Mouse (Mus musculus) testis, postnatal 14 days (tissue): ENCODE measurements around the gene Ache.
A peak's percentile ranks its signal among the peaks of the same experiment; 100 is the strongest.
"Not testable (repeated sequence)": the region's sequence is repeated elsewhere in the genome, so short reads cannot be mapped to it uniquely, and the experiment has no call there.

Source experiments
- DNase-seq: peaks from one replicate; pipeline ENCODE4 v3.0.0; 2021; ENCODE audit warnings: low spot score

The Ache gene

DNA sequence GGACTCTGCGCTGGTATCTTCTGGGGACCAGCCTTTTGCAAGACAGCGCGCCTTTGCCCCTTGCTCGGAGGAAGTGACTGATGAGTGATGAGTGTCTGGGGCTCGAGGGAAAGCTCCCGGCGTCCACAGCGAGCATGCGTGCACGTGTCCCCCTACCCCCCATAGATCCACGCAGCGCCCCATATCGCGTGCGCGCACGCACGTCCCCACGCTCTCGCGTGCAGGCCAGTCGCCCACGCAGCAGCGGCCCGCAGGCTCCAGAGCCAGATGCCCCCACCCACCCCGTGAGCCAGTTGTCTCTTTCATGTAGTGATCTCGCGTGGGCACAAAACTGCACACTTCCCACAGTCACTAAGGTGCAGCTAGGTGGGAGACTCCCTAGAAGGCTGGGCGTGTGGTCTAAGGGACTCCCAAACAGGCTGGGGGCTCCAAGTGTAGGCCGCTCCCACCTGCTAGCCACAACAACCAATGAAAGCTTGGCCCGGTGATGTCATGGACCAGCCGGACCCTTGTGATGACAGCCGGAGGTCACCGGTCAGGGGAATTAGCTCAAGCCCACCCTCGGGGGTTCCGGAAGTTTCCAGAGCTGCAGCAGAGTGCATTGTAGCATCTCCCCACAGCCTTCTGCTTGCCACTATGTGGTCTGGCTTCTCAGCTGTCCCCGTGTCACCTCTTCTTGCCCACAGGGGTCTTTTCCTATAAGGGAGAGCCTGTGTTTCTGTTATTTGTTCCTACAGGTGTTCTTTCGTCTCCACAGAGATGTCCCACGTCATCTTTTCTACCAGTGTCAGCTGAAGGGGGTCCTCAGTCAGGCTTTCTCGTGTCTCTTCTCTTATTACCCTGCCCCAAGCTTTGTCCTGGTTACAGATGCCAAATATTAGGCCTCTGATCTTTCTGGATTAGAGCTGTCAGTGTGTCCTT lies at the start of gene Ache:
Gene Ache, plus strand, starts transcription at position 488 of the 921 bp plus-strand sequence.
- no peak for DNase-seq

DNA sequence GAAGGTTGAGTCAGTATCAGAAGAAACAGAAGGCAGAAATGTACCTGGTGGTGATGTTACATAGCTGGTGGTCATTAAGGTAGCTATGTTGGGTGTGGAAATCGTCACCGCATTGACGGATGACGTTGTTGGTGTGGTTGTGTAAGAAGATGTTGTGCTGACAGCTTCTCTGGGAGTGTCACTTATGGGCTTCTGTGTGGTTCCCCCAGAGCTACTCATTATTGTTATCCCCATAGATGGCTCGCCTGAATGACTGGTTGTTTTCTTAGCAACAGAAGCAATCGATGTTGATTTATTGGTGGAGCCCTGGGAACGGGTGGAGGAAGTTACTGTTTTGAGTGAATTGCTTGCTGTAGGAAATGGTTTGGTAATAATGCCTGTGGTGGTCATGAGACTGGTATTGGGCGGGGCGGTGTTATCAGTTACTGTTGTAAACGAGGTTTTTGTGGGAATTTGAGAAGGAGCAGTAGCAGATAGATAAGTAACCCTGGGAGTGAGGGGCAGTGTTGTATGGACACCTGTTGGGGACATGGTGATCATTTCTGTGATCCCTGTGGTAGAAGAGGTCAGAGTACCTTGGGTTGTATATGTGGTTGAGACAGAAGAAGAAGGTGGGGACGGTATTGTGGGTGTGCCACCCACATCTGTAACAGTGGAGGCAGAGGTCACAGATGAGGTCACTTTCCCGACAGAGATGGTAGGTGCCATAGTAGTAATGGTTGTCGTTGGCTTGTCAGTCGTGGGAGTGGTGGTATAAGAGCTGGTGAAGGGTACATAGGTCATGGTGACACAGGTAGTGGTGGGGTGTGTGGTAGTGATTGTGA lies 23.2 kb upstream of the Ache start:
- DNase-seq, result no peak

GRCm38 (mm10) chr5:137264787-137265186 lies 22.5 kb upstream of the Ache start:
- DNase-seq, result no peak

GRCm38 (mm10) chr5:137268131-137268910 lies 19.0 kb upstream of the Ache start:
- DNase-seq, result no peak

GRCm38 (mm10) chr5:137277360-137278342 lies 9.7 kb upstream of the Ache start:
- DNase-seq, result no peak

DNA sequence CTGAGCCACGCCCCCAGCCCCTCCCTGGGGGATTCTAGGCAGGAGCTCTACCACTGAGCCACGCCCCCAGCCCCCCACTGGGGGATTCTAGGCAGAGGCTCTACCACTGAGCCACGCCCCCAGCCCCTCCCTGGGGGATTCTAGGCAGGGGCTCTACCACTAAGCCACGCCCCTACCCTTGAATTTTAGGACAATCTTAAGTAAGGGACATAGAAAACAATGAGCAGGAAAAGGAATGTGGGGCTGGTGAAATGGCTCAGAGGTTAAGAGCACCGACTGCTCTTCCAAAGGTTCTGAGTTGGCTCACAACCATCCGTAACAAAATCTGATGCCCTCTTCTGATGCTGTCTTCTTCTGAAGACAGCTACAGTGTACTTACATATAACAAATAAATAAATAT lies 2.9 kb upstream of the Ache start:
- not testable (repeated sequence) for DNase-seq

DNA sequence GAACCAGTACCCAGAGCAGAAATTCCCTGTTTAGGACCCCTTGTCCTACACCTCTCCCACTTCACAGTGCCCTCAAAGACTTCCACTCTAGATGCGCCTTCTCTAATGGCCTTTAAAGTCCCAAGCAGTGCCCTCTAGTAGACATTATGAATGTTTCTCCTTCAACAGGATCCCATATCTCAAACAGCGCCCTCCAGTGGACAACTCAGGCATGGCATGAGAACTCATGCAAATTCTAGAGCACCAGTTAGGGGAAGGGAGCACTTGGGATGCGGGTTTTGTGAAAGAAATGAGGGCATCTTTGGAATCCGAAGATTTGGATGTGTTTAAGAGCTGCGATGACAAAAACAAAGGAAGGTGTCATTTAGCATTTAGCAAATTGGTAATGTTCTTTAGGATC lies 2.3 kb upstream of the Ache start:
- peak; percentile 63 for DNase-seq

DNA sequence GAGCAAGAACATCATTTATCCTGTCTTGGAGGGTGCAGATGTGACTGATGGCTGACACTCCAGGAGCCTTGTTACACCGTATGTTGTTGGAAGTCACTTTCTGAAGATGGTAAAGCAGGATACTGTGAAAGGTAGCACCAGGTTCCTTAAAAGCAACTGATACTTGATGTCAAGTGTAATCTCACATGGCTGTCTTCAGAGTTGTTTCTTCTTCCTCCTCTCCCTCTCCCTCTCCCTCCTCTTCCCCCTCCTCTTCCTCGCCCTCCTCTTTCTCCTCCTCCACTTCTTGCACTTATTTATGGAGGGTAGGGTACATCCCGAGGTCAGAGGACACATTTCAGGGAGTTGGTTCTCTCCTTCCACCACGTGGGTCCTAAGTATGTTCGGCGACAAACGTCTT lies 1.3 kb upstream of the Ache start:
- DNase-seq, result no peak

DNA sequence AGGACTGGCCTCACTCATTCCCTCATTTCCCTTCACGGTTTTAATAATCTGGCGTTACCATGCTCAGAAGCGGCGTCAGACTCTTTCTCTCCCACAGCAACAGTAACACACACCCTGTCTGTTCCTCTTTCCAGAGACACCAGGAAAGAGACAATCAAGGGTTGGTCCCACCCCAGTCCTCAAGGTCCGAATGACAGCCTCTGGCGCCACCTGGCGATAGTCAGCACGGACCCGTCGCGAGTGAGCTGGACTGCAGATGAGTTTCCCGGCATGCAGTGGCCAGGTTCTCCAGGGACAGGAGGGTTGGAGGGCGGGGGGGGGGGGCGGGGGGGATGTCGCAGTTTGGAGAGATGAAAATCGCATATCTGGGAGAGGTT lies 676 bp upstream of the Ache start:
- DNase-seq, result peak; percentile 67

DNA sequence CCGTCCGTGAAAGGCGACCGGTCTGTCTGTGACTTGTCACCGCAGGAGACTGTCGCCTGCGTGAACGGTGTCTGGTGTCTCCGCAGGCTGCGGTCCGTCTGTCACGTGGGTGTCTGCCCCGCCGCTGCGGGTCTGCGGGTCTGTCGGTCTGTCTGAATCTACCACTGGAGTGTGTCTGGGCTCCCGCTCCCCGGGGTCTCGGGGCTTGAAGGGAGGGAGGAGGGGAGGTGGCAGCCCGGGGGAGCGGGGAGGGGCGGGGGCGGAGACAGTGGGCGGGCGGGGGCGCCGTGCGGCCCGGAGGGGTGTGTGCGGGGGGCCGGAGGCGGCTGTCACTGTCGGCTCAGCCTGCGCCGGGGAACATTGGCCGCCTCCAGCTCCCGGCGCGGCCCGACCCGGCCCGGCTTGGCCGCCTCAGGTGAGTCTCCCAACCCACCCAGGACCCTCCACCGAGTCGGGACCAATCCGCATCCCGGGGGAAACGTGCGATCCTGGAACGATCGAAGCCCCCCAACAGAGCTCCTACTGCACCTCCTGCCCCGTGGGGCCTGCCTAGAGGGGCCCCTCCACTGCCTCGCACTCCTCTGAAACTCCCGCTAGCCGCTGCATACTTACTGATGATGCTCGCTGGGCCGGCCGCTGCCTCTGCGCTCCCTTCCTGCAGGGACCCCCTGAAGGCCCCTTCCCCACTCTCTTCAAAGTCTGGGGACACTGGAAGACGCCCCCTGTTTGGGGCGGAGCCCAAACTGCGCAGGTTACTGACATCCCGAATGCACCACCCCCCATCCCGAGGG lies 829 bp downstream of the Ache start:
- no peak for DNase-seq

- no peak for DNase-seq
These were observed 1.7 kb downstream of the Ache start for GRCm38 (mm10) chr5:137288999-137289470.

DNA sequence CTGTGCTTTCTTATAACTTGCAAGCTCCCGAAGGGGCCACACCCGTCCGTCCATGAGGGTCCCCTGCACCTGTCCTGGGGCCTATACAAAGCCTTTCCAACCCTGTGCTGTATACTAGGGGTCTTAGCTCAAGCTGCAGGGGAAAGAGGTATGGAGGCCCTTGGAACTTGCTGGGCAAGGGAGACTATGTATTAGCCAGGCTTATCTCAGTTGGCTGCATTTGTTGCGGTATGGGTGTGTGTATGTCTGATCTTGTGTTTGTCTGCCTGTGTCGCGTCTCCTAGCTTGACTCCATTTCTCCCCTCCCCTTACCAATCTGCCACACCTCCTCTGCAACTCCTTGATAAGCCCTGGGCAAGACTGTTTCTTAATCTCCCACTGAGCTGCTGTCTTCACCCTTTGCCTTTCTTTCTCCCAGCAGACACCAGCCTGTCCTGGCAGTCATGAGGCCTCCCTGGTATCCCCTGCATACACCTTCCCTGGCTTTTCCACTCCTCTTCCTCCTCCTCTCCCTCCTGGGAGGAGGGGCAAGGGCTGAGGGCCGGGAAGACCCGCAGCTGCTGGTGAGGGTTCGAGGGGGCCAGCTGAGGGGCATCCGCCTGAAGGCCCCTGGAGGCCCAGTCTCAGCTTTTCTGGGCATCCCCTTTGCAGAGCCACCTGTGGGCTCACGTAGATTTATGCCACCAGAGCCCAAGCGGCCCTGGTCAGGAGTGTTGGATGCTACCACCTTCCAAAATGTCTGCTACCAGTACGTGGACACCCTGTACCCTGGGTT lies 2.5 kb downstream of the Ache start:
- DNase-seq, result no peak

GRCm38 (mm10) chr5:137290677-137291076 lies 3.4 kb downstream of the Ache start:
- no peak for DNase-seq

GRCm38 (mm10) chr5:137291381-137291926 lies 4.1 kb downstream of the Ache start:
- no peak for DNase-seq

DNA sequence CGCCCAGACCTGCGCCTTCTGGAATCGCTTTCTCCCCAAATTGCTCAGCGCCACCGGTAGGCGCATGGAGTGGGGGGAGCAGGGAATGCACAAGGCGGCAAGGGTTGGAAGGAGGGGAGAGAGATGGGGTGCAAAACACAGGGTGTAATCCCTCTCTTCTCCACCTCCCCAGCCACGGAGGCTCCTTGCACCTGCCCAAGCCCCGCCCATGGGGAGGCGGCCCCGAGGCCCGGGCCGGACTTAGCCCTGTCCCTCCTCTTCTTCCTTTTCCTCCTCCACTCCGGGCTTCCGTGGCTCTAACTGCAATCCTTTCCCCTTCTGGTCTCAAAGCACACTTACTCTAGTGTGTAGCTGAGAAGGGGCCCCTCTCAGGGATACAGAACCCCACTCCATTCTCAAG lies 6.0 kb downstream of the Ache start:
- DNase-seq, result peak; percentile 70

- DNase-seq, result peak; percentile 94
These were observed 6.8 kb downstream of the Ache start, which contains the start of gene Ufsp1 for GRCm38 (mm10) chr5:137293839-137294743. TSS of gene Ufsp1 (plus strand) at chr5:137294629.

GRCm38 (mm10) chr5:137294744-137295093 lies 7.4 kb downstream of the Ache start:
- DNase-seq, result no peak

DNA sequence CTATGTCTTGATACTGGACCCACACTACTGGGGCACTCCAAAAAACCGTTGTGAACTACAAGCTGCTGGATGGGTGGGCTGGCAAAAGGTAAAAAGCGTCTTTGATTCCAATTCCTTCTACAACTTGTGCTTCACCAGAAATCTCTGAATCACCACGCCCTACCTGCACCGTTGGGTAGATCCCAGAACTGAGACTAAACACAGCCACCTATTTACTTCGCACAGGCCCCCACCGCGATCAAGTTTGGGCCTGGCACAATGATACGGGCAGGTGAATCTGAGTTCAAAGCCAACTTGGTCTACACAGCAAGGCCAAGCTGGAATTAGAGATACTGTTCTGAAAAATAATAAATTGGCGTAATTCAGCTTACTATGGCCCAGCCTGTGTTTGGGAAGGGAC lies 8.0 kb downstream of the Ache start:
- DNase-seq, result no peak
